Mouse (Mus musculus) midbrain, postnatal 0 days (tissue): ENCODE measurements around the gene Cux1. TPM values are rescaled to one million over a fixed set of nuclear protein-coding genes. Genes with fewer than 3 reads are reported as not detected.

Experiments
- ATAC-seq: fragments of 200-750 bp; cut with Nextera tagmentation; 2 replicates; pipeline ENCODE4 v1.8.0; 2017; ENCODE audit warnings: moderate number of reproducible peaks, mild to moderate bottlenecking, moderate TSS enrichment, moderate library complexity; ENCODE audit not compliant: low FRiP score
- DNase-seq: peaks from one replicate; pipeline ENCODE4 v3.0.0-alpha.2; 2015; ENCODE audit warnings: low spot score
- H3K27ac ChIP-seq: fragments of 300-500 bp; sonication (generic); 2 replicates; pipeline ENCODE4 v1.5.1; 2014; ENCODE audit warnings: low read depth, mild to moderate bottlenecking, low read length, mixed read lengths
- H3K27me3 ChIP-seq: fragments of 300-500 bp; sonication (generic); 2 replicates; pipeline ENCODE4 v1.6.1; 2014; ENCODE audit warnings: low read length, control low read depth, mixed read lengths; ENCODE audit not compliant: insufficient read depth
- H3K36me3 ChIP-seq: fragments of 300-500 bp; sonication (generic); 2 replicates; pipeline ENCODE4 v1.6.1; 2014; ENCODE audit warnings: low read length, control low read depth, mixed read lengths; ENCODE audit not compliant: insufficient read depth
- H3K4me1 ChIP-seq: fragments of 300-500 bp; sonication (generic); 2 replicates; pipeline ENCODE4 v1.6.1; 2014; ENCODE audit warnings: mild to moderate bottlenecking, control low read depth, antibody characterized with exemption, low read length, mixed read lengths; ENCODE audit not compliant: insufficient read depth
- H3K4me2 ChIP-seq: fragments of 300-500 bp; sonication (generic); 2 replicates; pipeline ENCODE4 v1.6.1; 2014; ENCODE audit warnings: low read depth, mild to moderate bottlenecking, low read length, mixed read lengths; ENCODE audit not compliant: poor library complexity, severe bottlenecking
- H3K4me3 ChIP-seq: fragments of 300-500 bp; sonication (generic); 2 replicates; pipeline ENCODE4 v1.5.1; 2014; ENCODE audit warnings: low read depth, mild to moderate bottlenecking, low read length, moderate library complexity
- H3K9ac ChIP-seq: fragments of 300-500 bp; sonication (generic); replicated peaks from 2 replicates; pipeline ENCODE4 v1.6.1; 2014; ENCODE audit warnings: mild to moderate bottlenecking, low read length, moderate library complexity, mixed read lengths; ENCODE audit not compliant: poor library complexity, severe bottlenecking
- H3K9me3 ChIP-seq: fragments of 300-500 bp; sonication (generic); 2 replicates; pipeline ENCODE4 v1.6.1; 2016; ENCODE audit warnings: low read length, control low read depth
- CTCF ChIP-seq: IDR thresholded peaks from 2 replicates; pipeline ENCODE4 v1.5.1; 2016; ENCODE audit warnings: antibody characterized with exemption, mild to moderate bottlenecking
- WGBS: fragments of 180-500 bp; shearing (Covaris S2); extraction: QIAGEN DNeasy Blood & Tissue Kit; methylation state at CpG from one replicate; pipeline ENCODE4 v1.1.7; 2014; 5-methylcytosine and 5-hydroxymethylcytosine counted together
- polyA plus RNA-seq: library from polyadenylated mRNA; unstranded; fragments of >200 nt; fragmentation: Nextera tagmentation; extraction: Ambion mirVana; gene quantifications from 2 replicates; pipeline ENCODE4 v1.2.1, GENCODE M21; 2015
- total RNA-seq: library from RNA; depleted of rRNA; stranded (reverse); fragments of >200 nt; gene quantifications from 2 replicates; pipeline ENCODE4 v1.2.3, GENCODE M21; 2014

Gene Cux1
- total and polyA plus RNA-seq, 2 experiments from 2014 or later: 97.9 to 133 TPM

DNA sequence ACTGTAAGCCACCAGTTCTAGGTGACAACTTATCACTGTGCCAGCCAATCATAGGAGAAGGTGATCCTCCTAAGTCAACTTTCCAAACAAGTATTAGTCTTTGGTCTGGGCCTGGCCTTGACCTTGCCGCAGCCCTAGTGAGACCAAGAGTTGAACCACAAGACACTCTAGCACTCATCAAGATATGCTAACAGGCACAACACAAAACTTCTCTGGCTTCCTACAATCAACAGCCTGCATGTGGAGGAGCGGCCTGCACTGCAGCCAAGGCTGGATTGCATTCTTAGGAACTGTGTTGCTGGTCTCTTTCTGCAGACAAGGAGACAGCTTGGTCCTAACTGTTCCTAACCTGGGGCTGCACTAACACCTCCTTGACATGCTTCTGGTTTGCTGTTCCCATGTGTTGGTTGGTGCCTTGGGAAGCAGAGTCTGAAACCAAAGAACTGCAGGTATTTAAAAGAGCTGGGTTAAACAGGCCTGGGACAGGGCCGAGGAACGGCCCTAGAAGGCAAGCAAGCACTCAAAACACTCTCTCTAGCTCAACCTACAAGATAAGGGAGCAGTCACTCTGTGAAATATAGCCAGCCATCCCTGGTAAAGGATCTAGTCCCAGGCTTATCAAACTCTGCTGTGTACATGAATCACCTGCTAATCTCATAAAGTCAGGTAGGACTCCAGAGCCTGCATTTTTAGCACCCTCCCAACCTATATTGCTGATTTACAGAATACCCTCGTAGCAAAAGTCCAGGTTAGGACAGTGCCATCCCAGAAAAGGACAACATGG, 27.0 kb downstream of the Cux1 start:
- Histone ChIP-seq H3K4me1 (no peaks in the 10 kb centered on the region), H3K4me2 (no peak overlapping the region), H3K9me3 (no peaks in the 10 kb centered on the region), H3K27me3 (no peaks in the 10 kb centered on the region), H3K9ac (no peak overlapping the region), H3K27ac (no peak overlapping the region), H3K4me3 (no peak overlapping the region), H3K36me3 (no peaks in the 10 kb centered on the region)
- no peak for TF ChIP-seq CTCF
- WGBS: 92% methylated on average over 5 of the region's 5 CpGs
- no peak for ATAC-seq
- no peak for DNase-seq

DNA sequence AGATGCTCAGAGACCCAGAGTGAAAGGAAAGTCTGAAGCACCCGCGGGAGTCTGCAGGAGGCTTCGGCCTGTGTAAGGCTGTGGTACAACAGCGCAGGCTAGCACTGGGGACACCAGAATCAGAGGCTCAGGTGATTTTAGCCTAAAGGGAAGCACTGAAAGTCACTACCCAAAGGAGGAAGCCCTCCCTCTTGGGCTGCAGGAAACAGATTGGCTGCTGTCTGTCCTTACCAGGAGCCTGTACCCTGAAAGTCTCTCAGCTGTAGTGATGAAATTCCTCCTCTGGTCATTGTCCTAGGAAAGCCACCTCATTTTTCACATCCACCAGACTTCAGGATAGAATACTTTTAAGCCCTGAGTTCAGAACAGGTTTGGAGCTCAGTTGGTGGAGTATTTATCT, 30.5 kb downstream of the Cux1 start:
- Histone ChIP-seq H3K9me3 (no peaks in the 10 kb centered on the region), H3K27ac (no peak overlapping the region), H3K27me3 (no peaks in the 10 kb centered on the region), H3K9ac (no peak overlapping the region), H3K4me2 (no peak overlapping the region), H3K4me3 (no peak overlapping the region), H3K36me3 (no peaks in the 10 kb centered on the region), H3K4me1 (no peaks in the 10 kb centered on the region)
- no peak for TF ChIP-seq CTCF
- no peak for DNase-seq
- 94% methylated on average over 4 of the region's 4 CpGs for WGBS
- ATAC-seq: no peak

- Histone ChIP-seq H3K4me2 (no peak overlapping the region), H3K36me3 (no peaks in the 10 kb centered on the region), H3K27ac (no peak overlapping the region), H3K27me3 (no peaks in the 10 kb centered on the region), H3K4me1 (no peaks in the 10 kb centered on the region), H3K9me3 (no peaks in the 10 kb centered on the region), H3K4me3 (no peak overlapping the region), H3K9ac (no peak overlapping the region)
- DNase-seq (no peak), ATAC-seq (no peak)
- TF ChIP-seq CTCF: no peak
- WGBS: 76% methylated on average over 5 of the region's 5 CpGs
Measured at GRCm38 (mm10) chr5:136535976-136536725, 31.1 kb downstream of the Cux1 start.

GRCm38 (mm10) chr5:136535204-136535603, 32.1 kb downstream of the Cux1 start:
- H3K36me3 ChIP-seq: no peaks in the 10 kb centered on the region
- H3K27me3 ChIP-seq: no peaks in the 10 kb centered on the region
- ATAC-seq (no peak), DNase-seq (no peak)
- H3K27ac ChIP-seq: no peak overlapping the region
- no peaks in the 10 kb centered on the region for H3K4me1 ChIP-seq
- H3K9ac ChIP-seq: no peak overlapping the region
- no peak overlapping the region for H3K4me2 ChIP-seq
- no peak overlapping the region for H3K4me3 ChIP-seq
- no peak for TF ChIP-seq CTCF
- H3K9me3 ChIP-seq: no peaks in the 10 kb centered on the region
- 73% methylated on average over 1 of the region's 1 CpGs for WGBS

- H3K9me3 ChIP-seq: no peaks in the 10 kb centered on the region
- ATAC-seq (no peak), DNase-seq (no peak)
- H3K9ac ChIP-seq: no peak overlapping the region
- 86% methylated on average over 11 of the region's 11 CpGs for WGBS
- no peaks in the 10 kb centered on the region for H3K36me3 ChIP-seq
- H3K4me1 ChIP-seq: no peaks in the 10 kb centered on the region
- no peaks in the 10 kb centered on the region for H3K27me3 ChIP-seq
- no peak for TF ChIP-seq CTCF
- no peak overlapping the region for H3K4me3 ChIP-seq
- no peak overlapping the region for H3K4me2 ChIP-seq
- H3K27ac ChIP-seq: no peak overlapping the region
Measured at GRCm38 (mm10) chr5:136533371-136534276, 33.7 kb downstream of the Cux1 start.
